Mouse (Mus musculus) layer of hippocampus, postnatal 10 days (tissue): ENCODE measurements around the gene Pip5k1b. TPM values are rescaled to one million over a fixed set of nuclear protein-coding genes. Genes with fewer than 3 reads are reported as not detected.

ENCODE experiments used
- DNase-seq, 2 experiments: peaks; one replicate each; pipeline ENCODE4 v3.0.0; 2021; ENCODE audit warnings: low spot score in 2 of 2
- total RNA-seq, 2 experiments: library from RNA; stranded (reverse); gene quantifications; 2 replicates each; pipeline ENCODE4 v1.2.3; 2021

Gene Pip5k1b
- total RNA-seq, 2 experiments from 2014 or later = 21.6 to 21.7 TPM

DNA sequence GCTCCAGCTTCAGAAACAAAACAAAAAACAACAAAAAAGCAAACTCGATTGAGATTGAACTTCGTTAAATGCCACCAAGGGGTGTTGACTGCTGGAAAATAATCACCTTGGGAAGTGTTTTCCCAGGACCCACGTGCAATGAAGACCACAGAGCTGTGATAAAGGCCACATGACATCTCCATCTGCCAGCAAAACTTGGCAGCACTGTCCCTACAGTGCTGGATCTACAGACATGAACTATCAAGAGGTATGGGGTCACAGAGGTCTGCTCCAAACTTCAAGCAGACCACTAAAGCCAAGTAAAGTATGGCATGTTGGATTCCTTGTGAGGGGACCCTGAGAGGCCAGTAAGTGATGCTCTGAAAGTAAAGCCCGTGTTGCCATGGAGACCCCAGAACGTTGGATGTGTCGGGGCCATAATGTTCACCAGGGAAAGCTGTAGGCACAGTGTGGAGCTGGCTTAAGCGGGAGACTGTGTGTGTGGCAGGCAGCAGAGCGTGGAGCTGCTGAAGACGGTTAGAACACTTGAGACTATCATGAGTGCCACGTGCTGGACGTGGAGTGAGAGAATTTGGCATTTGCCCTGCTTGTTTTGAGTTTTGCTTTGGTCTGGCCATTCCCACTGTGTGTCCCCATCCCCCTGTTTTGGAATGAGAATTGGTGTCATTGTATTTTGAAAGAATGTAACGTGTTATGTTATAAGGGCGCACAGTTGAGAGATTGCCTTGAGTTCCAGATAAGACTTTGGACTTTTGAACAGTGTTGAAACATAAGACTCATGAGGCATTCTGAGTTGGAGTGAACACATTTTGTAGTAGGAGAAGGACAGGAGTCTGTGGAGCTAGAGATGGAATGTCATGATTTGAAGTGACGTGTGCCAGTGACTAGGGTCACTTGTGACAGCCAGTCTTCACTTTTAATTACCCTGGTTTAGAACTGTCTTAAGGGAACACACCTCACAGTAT, 12.0 kb downstream of the Pip5k1b start:
- DNase-seq = no peak

- DNase-seq = no peak
Measured at GRCm38 (mm10) chr19:24542293-24542675, 13.4 kb downstream of the Pip5k1b start.

DNA sequence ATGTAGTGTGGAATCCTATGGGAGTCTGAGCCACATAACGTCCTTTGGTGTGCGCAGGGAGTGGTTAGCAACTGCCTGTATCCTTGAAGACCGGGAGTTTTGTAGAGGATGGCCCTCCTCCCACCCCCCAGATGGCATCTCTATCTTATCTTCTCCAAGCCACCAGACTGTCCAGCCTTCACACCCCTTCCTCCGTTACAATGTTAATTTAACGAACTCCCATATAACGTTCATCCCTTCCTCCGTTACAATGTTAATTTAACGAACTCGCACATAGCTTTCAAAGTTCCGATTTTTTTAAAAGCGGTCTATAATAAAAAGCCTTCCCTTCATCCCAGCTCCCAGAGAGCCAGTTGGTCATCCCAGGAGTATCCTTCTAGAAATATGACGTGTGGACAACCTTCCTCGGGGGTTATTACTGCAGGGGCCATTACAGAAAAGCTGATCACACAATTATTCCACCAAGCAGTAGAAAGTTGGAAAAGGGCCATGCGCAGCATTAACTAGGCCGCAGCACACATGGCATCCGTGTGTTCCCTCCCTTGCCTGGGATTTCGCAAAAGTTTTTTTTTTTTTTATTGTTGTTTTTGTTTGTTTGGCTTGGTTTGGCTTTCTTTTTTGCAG, 13.9 kb downstream of the Pip5k1b start:
- no peak for DNase-seq

GRCm38 (mm10) chr19:24540952-24541668, 14.6 kb downstream of the Pip5k1b start:
- DNase-seq = no peak

DNA sequence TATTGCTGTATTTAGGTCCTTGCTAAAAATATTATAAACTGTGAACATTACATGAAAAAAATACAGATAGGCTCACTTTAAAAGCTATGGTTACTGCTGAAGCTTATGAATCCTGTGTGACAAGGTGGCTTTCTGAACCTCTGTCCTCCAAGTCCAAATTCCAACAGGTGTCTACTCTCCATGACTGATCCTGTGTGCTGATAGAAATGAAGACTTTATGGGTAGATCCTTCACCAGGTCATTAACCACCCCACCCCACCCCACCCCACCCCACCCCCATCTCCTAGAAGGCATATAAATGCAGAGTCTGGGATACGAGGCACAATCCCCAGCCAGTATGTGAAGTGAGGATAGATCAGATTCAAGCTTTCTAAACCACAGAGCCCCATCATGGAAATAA, 16.6 kb downstream of the Pip5k1b start:
- no peak for DNase-seq

GRCm38 (mm10) chr19:24538181-24538580, 17.5 kb downstream of the Pip5k1b start:
- no peak for DNase-seq

DNA sequence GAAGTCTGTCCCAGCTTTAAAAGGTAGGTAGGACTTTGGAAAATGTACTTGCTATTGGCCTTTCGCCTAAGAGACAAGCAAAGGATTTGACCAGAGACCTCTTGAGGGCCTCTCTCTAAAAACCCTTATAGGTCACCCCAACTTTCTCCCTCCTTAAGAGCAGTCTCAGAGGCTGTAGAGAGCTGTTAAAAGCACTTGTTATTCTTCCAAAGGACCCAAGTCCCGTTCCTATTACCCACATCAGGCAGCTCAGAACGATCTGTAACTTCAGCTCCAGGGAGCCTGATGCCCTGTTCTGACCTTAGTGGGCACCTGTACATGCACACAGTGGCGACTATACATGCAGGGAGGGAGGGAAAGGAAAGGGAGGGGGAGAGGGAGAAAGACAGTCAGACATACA, 18.0 kb downstream of the Pip5k1b start:
- DNase-seq = no peak

- DNase-seq = no peak
Measured at GRCm38 (mm10) chr19:24536920-24537319, 18.8 kb downstream of the Pip5k1b start.

DNA sequence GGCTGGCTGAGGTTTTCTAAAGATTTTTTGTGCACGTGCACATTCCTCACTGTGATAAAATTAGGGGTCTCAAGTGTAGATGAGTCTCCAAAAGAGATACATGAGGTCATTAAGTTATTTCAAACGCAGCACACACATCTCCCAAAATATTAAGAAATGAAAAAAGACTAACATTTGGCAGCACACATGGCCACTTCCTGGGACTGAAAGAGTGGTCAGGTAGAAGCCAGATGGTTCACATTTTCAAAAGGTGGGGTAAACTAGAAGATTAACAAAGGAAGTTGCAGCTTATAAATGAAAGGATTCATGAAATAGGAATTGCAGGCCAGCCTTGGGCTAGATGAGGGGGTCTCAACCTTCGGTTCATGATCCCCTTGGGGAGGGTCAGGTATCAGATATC, 19.4 kb downstream of the Pip5k1b start:
- DNase-seq = no peak

GRCm38 (mm10) chr19:24535161-24535560, 20.5 kb downstream of the Pip5k1b start:
- DNase-seq = no peak

DNA sequence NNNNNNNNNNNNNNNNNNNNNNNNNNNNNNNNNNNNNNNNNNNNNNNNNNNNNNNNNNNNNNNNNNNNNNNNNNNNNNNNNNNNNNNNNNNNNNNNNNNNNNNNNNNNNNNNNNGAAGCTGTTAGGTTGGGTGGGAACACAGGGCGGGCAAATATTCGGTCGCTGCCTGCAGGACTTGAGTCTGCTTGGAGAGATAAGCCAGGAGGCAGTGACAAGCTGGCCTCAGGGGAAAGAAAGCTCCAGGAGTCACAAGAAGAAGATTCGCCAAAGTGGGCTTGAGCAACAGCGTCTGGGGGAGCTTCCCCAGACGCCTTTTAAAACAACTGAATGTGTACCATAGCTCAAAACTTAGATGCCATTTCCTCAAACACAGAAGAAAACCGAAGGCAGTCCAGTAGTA, 20.9 kb downstream of the Pip5k1b start:
- DNase-seq = no peak

DNA sequence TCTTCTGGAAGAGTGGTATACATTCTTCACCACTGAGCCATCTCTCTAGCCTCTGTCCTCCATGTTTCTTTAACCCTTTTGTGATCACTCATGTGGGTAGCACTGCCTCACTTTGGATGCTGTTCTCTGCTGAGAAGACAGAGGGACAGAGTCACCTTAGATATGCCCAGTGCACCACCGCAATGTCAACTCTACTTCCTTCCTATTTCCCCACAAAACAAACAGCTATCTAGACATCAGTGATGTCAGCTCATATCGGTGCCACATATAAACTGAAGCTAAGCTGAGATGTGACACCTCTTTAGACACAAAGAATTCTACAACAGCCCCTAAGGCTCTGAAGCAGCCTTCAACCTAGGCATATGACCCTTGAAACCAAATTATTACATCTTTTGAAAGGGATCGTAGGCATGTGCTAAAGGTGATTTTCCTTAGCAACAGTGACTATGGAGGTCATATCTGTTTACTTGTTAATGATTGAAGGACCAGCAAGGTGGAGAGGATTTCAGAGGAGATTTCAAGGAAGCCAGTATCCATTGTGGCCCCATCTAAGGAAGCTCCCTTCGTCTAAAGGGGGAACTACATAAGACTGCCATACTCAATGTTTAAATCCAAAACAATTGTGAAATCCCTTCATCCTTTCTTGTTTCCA, 26.6 kb downstream of the Pip5k1b start:
- no peak for DNase-seq

DNA sequence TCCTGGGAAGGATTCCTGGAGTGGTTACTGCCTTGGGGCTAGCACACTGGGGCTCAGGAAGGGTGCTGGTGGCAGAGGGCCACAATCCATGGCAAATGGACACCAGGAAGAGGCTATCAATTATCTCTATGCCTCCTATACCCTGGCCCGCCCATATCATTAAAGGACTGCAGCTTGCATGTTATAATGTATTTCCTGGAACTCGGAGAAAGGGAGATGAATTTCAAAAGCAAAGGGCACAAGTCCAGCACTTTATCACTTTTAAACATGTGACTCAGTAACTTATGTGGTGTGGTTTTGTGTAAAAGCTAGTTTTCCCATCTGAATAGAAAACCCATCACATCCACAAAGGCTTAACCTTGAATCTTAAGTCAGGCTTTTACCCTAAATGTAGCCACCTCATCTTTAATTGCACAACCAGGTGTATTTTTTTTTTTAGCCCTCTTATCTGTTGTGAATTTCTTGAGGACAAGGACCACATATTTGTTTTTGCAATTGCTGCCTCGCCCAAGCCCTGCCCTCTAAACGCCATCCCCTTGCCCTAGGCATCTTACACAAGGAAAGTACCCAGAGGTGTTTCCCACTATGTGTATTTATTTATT, 27.4 kb downstream of the Pip5k1b start:
- no peak for DNase-seq

GRCm38 (mm10) chr19:24527613-24527948, 28.1 kb downstream of the Pip5k1b start:
- DNase-seq = no peak

DNA sequence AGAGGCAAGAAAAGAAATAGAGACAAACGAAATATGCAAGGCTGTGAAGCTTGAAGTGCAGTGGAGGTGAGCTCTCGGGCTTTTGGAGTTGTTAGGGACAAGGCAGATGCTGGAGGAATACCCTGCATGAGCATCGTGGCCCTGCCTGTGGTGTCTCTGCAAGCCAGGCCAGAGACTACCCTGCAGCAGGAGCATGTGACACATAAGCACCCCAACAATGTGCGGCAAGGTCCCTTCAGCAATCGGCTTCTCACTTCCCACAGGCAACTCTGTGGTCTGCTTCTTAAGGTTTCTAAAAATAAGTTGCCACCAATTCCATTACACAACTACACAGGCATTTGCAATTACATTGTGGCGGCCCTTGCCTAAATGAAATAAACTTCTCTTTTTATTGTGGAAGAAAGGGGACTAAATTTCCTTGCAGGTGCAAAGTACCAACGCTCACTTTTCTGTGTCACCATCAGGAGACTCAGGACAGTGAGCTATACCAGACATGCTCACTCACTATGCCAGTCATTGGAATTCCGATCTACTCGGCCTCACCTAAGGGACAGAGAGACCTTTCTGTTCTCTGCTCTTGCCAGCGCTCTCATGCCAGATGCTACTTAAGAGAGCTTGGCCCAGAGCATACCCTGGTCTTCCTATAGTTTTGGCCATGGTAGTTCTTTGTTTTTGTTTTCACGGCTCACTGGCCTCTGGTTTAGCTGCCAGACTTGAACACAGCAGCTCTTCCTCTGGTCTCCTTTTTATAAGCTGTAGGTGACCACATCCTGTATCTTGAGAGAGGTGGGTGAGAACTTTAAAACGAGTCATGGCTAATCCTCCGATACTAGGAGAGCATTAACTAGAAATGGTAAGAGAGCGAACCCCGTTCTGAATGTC, 28.7 kb downstream of the Pip5k1b start:
- no peak for DNase-seq

DNA sequence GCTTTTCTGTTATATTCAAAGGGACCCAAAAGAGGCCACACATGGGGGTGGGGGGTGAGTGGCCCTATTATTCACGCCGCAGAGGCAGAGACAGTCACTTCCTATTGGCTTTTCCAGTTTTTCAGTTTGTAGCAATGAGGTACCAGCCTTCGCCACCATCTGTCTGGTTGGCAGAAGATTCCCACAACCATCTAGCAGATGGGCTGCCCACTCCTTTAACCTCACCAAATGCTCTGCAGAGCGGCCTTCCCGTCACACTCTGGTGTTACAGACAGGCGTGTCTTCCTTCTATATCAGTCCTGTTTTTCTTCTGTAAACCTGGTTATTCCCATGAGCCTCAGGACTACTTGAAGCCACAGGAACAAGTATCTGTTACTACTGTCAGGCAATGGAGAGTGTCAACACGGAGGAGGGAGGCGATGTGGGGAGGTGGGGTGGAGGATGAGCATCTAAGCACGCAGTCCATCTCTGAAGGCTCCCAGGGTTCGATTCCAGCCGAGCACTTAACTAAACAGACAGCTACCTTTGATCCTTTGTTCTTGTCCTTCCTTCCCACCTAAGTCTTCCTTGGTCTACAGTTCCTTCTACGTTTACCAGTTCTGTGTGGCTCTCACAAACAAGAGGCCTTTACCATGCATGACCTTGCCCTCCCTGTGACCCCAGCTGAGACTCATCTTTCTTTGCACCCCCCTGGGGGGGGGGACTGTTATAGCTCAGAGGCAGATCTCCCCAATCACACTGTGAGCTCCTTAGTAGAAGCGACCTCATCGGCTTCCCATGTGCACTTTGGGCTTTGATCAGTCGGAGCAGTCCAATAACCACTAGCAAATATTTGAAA, 32.0 kb downstream of the Pip5k1b start:
- DNase-seq = peak; percentile 43 to 50

GRCm38 (mm10) chr19:24521997-24522396, 33.7 kb downstream of the Pip5k1b start:
- DNase-seq = no peak

DNA sequence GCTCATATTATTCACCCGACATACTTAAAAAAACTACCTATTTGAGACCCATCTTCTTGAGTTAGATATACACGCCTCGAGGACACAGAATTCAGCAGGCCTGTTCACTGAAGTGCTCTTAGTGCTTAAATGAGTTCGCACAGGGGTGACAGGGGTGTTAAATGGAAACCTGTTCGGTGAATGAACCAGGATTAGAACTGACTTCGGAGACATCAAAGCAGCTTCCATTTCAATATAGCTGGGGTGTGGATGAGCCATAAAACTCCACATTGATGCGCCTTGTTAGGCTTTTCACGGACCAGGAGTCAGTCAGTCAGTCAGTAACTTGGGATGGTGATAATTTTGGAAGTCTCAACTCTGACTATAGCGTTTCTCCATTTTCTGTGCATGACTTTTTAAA, 34.5 kb downstream of the Pip5k1b start:
- DNase-seq = no peak

- DNase-seq = no peak
Measured at GRCm38 (mm10) chr19:24519732-24520409, 35.8 kb downstream of the Pip5k1b start.
